Mouse (Mus musculus): Measurements from ENCODE around the gene Ppie. TPM values are rescaled to one million over a fixed set of nuclear protein-coding genes. Genes with fewer than 3 reads are reported as not detected.
A peak's percentile ranks its signal among the peaks of the same experiment; 100 is the strongest.
"Not testable (repeated sequence)": the region's sequence is repeated elsewhere in the genome, so short reads cannot be mapped to it uniquely, and the experiment has no call there.

Ppie gene
- total RNA-seq, 2 experiments from 2014 or later = 22.2 to 24.7 TPM

DNA sequence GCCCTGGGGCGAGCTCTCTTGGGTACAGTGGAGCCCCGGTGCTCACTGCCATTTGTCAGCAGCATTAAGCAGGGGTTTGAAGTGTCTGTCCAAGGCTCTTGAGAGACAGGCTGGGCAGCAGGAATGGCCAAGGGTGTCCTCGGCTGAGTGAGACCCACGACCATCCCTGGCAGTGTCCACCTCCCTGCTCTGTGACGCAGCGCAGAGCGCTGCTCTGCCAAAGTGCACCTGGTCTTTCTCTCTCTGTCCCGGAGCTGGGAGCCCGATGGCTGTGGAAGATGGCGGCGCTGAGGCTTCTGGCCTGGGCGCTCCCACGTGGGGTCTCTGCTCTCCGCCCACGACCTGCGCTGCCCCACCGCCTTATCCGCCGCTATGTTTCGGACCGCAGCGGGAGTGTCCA is 23.7 kb downstream of the Ppie start, which contains the start of gene Oxct2b:
Gene Oxct2b, plus strand, starts transcription at position 256 of the 400 bp plus-strand sequence.
- no peak for DNase-seq (ENCODE audit: low spot score in 2 of 2)

GRCm38 (mm10) chr4:123114651-123115050 is 25.1 kb downstream of the Ppie start:
- not testable (repeated sequence) for DNase-seq (ENCODE audit: low spot score in 2 of 2)

DNA sequence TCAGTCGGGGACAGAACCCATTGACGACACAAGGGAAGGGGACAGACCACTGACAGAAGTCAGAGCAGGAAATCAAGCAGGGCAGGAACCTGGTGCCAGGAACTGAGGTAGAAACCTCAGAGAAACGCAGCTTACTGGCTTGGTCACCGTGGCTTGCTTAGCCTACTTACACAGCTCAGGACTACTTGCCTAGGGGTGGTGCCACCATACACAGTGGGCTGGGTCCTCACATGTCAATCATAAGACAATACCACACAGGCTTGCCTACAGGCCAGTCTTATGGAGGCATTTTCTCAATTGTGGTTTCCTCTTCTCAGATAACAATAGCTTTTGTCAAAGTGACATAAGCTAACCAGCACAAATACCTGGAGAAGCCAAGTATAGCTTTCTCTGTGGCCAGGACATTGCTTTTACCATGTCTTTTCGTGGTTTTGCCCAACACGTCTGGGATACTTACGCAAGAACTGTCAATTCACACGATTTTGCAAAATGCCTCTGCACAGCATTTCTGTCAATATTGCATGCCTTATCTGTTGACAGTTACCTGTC is 27.5 kb downstream of the Ppie start:
- DNase-seq (ENCODE audit: low spot score in 2 of 2) = no peak

DNA sequence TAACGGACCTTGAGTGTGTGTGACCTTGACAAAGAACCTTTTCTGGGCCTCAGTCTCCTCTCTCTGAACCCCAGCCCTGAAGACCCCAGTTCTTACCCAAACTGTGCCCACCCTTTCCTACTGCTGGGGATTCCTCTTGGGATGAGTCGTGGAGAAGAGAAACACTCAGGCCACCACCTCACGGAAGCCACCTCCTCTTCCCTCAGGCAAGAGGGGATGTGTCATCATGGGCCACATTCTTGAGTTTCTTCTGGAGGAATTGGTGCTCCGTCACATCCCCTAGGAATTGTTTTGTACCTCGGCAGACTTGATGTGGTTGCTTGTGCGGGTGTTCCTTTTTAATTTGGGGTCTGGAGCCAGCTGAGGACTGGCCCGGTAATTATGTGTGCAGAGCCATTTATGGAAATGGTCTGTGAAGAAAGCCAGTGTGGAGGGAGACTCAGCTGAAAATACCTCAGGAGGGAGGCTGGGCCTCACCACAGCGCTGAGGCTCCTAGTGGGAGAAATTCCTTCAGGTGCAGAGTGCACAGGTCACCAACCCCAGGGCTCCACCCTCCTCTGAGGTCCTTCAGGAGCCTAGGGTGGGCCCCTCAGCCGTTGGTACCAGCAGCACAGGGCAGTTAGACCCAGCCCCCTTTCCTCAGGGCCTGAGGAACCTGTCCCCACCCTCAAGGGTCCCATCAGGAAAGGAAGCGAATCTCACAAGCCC is 28.3 kb downstream of the Ppie start:
- not testable (repeated sequence) for DNase-seq (ENCODE audit: low spot score in 2 of 2)

- DNase-seq (ENCODE audit: low spot score in 2 of 2) = no peak
Observed at GRCm38 (mm10) chr4:123110751-123111150, 29.0 kb downstream of the Ppie start.

DNA sequence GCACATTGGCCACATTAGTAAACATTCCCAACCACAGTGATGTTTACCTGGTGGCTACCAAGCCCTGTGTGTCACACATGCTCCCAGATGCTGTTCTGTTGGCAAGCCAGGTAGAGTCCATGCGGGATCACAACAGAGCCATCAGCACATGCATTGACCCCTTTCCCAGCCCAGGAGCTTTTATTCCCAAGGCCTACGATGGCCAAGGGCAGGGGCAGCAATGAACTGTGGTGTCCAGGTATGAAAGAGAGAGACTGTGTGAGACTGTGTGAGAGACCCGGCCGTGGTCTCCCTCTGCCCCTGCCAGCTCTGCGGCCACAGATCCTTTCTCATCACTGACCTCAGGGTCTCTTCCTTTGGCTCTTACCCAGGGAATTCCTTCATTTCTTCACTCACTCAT is 31.7 kb downstream of the Ppie start:
- DNase-seq (ENCODE audit: low spot score in 2 of 2) = no peak

- no peak for DNase-seq (ENCODE audit: low spot score in 2 of 2)
Observed at GRCm38 (mm10) chr4:123106864-123107263, 32.9 kb downstream of the Ppie start.

- DNase-seq (ENCODE audit: low spot score in 2 of 2) = not testable (repeated sequence)
Observed at GRCm38 (mm10) chr4:123105929-123106328, 33.8 kb downstream of the Ppie start.

DNA sequence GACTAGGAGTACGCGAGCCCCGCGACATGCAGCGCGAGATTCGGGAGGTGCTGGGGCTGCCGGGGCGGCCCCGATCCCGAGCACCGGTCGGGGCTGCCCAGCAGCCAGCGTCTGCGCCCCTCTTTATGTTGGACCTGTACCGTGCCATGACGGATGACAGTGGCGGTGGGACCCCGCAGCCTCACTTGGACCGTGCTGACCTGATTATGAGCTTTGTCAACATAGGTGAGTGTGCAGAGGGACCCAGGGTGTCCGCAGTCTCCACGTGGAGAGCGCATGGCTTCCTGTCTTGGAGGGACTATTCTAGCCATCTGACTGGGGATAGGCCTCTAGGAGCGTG is 34.3 kb downstream of the Ppie start:
- no peak for DNase-seq (ENCODE audit: low spot score in 2 of 2)

- DNase-seq (ENCODE audit: low spot score in 2 of 2) = no peak
Observed at GRCm38 (mm10) chr4:123104651-123105450, 34.9 kb downstream of the Ppie start, which contains the start of gene Bmp8b. Bmp8b (plus strand) TSS chr4:123105165.

DNA sequence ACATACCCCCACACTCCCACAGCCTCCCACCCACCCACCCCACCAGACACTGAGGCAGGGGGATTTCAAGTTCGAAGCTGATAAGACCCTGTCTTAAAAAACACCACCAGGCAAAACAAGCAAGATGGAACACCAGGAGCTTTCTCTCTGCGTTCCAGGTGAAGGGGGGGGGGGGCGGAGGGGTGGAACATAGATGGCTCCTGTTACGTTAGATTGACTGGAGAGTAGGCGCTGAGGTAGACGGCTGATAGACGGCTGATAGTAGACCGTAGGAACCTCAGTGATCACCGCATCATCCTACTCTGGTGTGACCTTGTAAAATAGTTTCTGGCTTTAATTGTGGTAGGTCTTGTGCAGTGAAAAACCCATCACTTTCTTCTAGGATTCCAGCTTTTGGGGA is 45.9 kb downstream of the Ppie start:
- DNase-seq (ENCODE audit: low spot score in 2 of 2) = no peak

GRCm38 (mm10) chr4:123093064-123093776 is 46.5 kb downstream of the Ppie start:
- DNase-seq (ENCODE audit: low spot score in 2 of 2) = no peak

DNA sequence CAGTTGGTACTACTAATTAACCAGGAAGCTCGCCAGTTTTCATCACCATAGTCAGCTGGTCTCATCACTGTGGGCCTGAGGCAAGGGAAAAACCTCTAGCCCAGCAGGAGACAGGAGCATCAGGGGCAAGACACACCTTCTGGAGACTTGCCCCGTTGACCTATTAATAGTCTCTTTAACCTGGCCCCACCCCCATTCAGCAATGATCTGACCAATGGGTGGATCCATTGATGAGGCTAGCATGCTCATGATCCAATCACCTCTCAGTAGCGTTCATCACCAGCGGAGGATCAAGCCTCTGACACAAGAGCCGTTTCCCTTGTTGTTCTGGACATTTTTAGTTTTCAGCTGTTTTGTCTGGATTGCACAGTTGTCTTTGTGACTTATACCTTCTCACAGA is 47.1 kb downstream of the Ppie start:
- no peak for DNase-seq (ENCODE audit: low spot score in 2 of 2)

DNA sequence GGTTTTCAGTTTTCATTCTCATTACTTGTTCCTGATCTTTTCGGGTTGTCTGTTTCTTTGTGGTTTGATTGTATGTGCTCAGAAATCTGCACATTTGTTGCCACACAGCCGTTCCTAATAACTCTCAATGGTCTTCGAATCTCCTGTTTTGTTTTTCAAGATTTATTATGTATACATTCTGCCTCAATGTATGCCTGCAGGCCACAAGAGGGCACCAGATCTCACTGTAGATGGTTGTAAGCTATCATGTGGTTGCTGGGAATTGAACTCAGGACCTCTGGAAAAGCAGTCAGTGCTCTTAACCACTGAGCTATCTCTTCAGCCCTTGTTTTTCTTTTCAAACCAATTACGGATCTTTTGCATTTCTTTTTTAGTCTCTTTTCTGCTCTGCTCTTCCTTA is 53.4 kb downstream of the Ppie start:
- no peak for DNase-seq (ENCODE audit: low spot score in 2 of 2)

DNA sequence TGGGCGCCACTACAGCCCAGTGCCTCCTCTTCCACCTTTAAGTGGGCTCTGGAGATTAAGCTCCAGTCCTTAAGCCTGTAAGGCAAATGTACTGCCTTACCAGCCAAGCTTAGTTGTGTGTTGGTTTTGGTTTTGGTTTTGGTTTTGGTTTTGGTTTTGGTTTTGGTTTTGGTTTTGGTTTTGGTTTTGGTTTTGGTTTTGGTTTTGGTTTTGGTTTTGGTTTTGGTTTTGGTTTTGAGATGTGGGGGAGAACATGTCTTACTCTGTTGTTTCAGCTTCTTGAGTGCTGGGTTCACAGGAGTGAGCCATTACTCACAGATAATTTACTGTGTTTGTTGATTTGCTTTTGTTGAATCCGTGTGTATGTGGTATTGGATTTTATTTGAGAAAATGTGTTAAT is 54.5 kb downstream of the Ppie start:
- no peak for DNase-seq (ENCODE audit: low spot score in 2 of 2)

DNA sequence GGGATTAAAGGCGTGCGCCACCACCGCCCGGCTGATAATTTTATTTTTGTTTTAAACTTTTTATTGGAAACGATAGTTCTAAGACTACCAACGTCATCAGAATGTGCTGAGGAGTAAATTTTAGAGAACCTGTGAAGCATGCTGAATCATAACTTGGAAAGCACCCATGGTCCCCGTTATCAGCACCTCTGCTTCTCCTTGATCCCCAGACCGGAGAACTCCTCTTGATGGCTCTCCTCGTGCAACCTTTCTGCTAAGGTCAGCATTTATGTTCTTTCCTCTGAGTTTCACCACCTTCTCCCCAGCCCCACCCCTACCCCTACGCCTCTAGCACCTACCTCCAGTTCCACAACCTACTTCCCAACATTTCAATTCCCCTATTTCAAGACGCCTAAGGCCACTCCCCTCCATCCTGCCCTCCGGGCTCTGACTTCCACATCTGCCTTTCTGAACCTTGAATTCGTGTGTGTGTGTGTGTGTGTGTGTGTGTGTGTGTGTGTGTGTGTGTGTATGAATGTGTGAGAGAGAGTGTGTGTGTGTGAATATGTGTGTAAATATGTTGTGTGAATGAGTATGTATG is 56.3 kb downstream of the Ppie start:
- DNase-seq (ENCODE audit: low spot score in 2 of 2) = no peak

- peak; percentile 62 to 77 for DNase-seq (ENCODE audit: low spot score in 2 of 2)
Observed at GRCm38 (mm10) chr4:123082283-123083163, 57.2 kb downstream of the Ppie start.

DNA sequence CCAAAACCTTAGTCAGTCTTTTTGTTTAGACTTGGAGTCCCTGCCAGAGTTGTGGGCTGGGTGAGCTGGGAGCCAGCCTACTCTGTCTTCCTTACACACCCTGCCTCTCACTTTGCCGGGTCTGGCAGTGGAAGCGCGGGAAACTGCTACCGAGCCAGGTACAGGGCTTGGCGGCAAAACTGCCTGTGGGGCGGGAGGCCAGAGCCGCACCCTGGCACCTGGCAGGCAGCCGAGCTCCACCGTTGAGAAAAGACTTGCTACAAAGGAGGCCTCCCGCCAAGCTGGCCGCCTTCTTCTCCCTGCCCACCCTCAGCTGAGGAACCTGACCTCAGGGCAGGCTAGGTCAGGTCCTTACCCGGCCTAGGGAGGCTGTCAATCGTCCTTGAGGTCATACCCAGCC is 59.0 kb downstream of the Ppie start:
- DNase-seq (ENCODE audit: low spot score in 2 of 2) = peak in 1 of 2 experiments; percentile 26

DNA sequence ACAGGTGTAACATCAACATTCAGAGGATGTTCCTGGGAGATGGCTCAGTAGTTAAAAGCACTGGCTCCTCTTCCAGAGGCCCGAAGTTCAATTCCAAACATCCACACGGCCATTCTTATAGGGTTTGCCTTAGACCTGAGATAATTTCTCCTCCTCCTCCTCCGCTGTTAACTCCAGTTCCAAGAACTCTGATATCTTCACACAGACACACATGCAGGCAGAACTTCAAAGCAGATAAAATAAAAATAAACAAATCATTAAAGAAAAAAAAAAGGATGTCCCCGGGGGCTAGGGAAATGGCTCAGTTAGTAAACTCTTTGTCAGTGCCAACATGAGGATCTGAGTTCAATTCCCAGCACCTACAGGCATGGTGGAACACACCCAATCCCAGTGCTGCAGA is 61.5 kb downstream of the Ppie start:
- DNase-seq (ENCODE audit: low spot score in 2 of 2) = no peak
